Mouse (Mus musculus): Measurements from ENCODE around the gene Rita1. TPM values are rescaled to one million over a fixed set of nuclear protein-coding genes. Genes with fewer than 3 reads are reported as not detected.

Gene Rita1
- 3.1 and 3.4 TPM in 2 replicates for polyA plus RNA-seq (2015; fragmentation: Nextera tagmentation; extraction: Ambion mirVana)

DNA sequence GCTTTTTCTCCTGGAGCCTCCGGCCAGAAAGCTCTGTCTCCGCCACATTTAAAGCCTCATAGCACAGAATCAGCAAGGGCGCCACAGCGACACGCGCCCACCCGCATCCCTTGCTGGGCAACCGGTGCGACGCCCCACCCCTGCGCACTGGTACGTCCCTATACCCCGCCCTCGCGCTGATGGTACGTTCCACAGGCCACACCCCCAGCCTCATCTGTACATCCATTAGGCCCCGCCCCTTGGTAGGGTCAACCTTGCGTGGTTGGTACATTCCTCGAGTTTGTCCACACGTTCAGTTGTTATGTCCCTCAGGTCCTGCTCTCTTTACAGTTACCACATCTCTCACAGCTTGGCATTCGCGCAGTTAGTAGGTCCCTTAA, at the start of gene Rita1, which contains the start of gene Ddx54:
Gene Rita1, minus strand, starts transcription at position 148 of the 380 bp plus-strand sequence.
Gene Ddx54, plus strand, starts transcription at position 298 of the 380 bp plus-strand sequence.
- peak within 1 kb of the TSS; percentile 94 for H3K4me2 ChIP-seq (ENCODE audit: low read depth, low read length)
- WGBS (ENCODE audit: insufficient replicate concordance): 0% methylated on average over 22 of the region's 22 CpGs
- no peaks in the 10 kb centered on the region for H3K27me3 ChIP-seq (ENCODE audit: insufficient read depth, low read length)
- peak within 1 kb of the TSS; percentile 71 for H3K9ac ChIP-seq (replicated peaks)
- peak within 1 kb of the TSS; percentile 82 for H3K27ac ChIP-seq (ENCODE audit: low read depth)
- DNase-seq (peak; percentile 97), ATAC-seq (peak; percentile 77)
- H3K36me3 ChIP-seq (replicated peaks; ENCODE audit: insufficient read depth, low read length): peaks cover 15% of the 10 kb centered on the region
- peaks cover 19% of the 10 kb centered on the region for H3K4me1 ChIP-seq (ENCODE audit: insufficient read depth)
- no peak for TF ChIP-seq EP300 (IDR thresholded peaks at IDR 0.05; ENCODE audit: low read depth)
- TF ChIP-seq CTCF (IDR thresholded peaks at IDR 0.05; ENCODE audit: low read depth): no peak
- no peaks in the 10 kb centered on the region for H3K9me3 ChIP-seq (ENCODE audit: low read length)
- peak within 1 kb of the TSS; percentile 73 for H3K4me3 ChIP-seq (ENCODE audit: low read depth, low read length)

GRCm38 (mm10) chr5:120660816-120661215, 48.4 kb upstream of the Rita1 start:
- Histone ChIP-seq H3K4me2 (ENCODE audit: low read depth, low read length) (no peak overlapping the region), H3K27ac (ENCODE audit: low read depth) (no peak overlapping the region), H3K9me3 (ENCODE audit: low read length) (no peaks in the 10 kb centered on the region), H3K9ac (replicated peaks) (no peak overlapping the region), H3K36me3 (replicated peaks; ENCODE audit: insufficient read depth, low read length) (no peaks in the 10 kb centered on the region), H3K27me3 (ENCODE audit: insufficient read depth, low read length) (0 out of 2 replicates have a peak, but pooled peaks cover 7% of the 10 kb centered on the region), H3K4me1 (ENCODE audit: insufficient read depth) (no peaks in the 10 kb centered on the region), H3K4me3 (ENCODE audit: low read depth, low read length) (no peak overlapping the region)
- TF ChIP-seq EP300 (IDR thresholded peaks at IDR 0.05; ENCODE audit: low read depth): no peak
- no peak for TF ChIP-seq CTCF (IDR thresholded peaks at IDR 0.05; ENCODE audit: low read depth)
- ATAC-seq (no peak), DNase-seq (no peak)
- 55% methylated on average over 5 of the region's 5 CpGs for WGBS (ENCODE audit: insufficient replicate concordance)

- H3K9me3 ChIP-seq (ENCODE audit: low read length): no peaks in the 10 kb centered on the region
- 79% methylated on average over 12 of the region's 12 CpGs for WGBS (ENCODE audit: insufficient replicate concordance)
- ATAC-seq (no peak), DNase-seq (no peak)
- H3K4me3 ChIP-seq (ENCODE audit: low read depth, low read length): no peak overlapping the region
- H3K4me2 ChIP-seq (ENCODE audit: low read depth, low read length): no peak overlapping the region
- no peak overlapping the region for H3K9ac ChIP-seq (replicated peaks)
- H3K4me1 ChIP-seq (ENCODE audit: insufficient read depth): no peaks in the 10 kb centered on the region
- no peak overlapping the region for H3K27ac ChIP-seq (ENCODE audit: low read depth)
- 0 out of 2 replicates have a peak, but pooled peaks cover 7% of the 10 kb centered on the region for H3K27me3 ChIP-seq (ENCODE audit: insufficient read depth, low read length)
- no peaks in the 10 kb centered on the region for H3K36me3 ChIP-seq (replicated peaks; ENCODE audit: insufficient read depth, low read length)
- TF ChIP-seq EP300 (IDR thresholded peaks at IDR 0.05; ENCODE audit: low read depth) (no peak), CTCF (IDR thresholded peaks at IDR 0.05; ENCODE audit: low read depth) (no peak)
Measured at GRCm38 (mm10) chr5:120656281-120656751, 43.9 kb upstream of the Rita1 start.

DNA sequence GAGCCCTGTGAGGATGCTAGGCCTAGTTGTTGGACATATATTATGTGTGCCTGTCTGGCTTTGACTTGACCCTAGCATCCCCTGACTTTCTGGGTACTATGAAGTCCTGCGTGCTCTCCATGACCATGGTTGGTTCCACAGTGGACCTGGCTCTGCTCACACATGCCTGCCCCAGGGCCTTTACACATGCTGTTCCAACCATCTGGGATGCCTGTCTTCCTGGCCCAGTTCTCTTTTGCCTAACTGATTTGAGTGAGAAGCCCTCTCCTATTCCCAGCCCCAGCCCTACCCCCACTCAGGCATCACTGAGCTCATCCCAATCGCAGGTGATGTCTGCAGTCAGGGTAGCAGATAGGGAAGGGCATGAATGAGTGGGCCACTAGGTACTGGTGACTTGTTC, 41.5 kb upstream of the Rita1 start:
- Histone ChIP-seq H3K4me2 (ENCODE audit: low read depth, low read length) (no peak overlapping the region), H3K4me3 (ENCODE audit: low read depth, low read length) (no peak overlapping the region), H3K27ac (ENCODE audit: low read depth) (no peak overlapping the region), H3K9ac (replicated peaks) (no peak overlapping the region), H3K27me3 (ENCODE audit: insufficient read depth, low read length) (peaks cover 23% of the 10 kb centered on the region), H3K36me3 (replicated peaks; ENCODE audit: insufficient read depth, low read length) (no peaks in the 10 kb centered on the region), H3K4me1 (ENCODE audit: insufficient read depth) (peaks cover 4% of the 10 kb centered on the region), H3K9me3 (ENCODE audit: low read length) (no peaks in the 10 kb centered on the region)
- TF ChIP-seq CTCF (IDR thresholded peaks at IDR 0.05; ENCODE audit: low read depth) (no peak), EP300 (IDR thresholded peaks at IDR 0.05; ENCODE audit: low read depth) (no peak)
- WGBS (ENCODE audit: insufficient replicate concordance): 88% methylated on average over 2 of the region's 2 CpGs
- ATAC-seq: no peak
- DNase-seq: no peak

- no peak for ATAC-seq
- DNase-seq: no peak
- Histone ChIP-seq H3K4me3 (ENCODE audit: low read depth, low read length) (no peak overlapping the region), H3K27me3 (ENCODE audit: insufficient read depth, low read length) (peaks cover 25% of the 10 kb centered on the region), H3K27ac (ENCODE audit: low read depth) (no peak overlapping the region), H3K4me1 (ENCODE audit: insufficient read depth) (peaks cover 10% of the 10 kb centered on the region), H3K9ac (replicated peaks) (no peak overlapping the region), H3K4me2 (ENCODE audit: low read depth, low read length) (no peak overlapping the region), H3K9me3 (ENCODE audit: low read length) (no peaks in the 10 kb centered on the region), H3K36me3 (replicated peaks; ENCODE audit: insufficient read depth, low read length) (no peaks in the 10 kb centered on the region)
- TF ChIP-seq CTCF (IDR thresholded peaks at IDR 0.05; ENCODE audit: low read depth) (no peak), EP300 (IDR thresholded peaks at IDR 0.05; ENCODE audit: low read depth) (no peak)
- WGBS (ENCODE audit: insufficient replicate concordance): 77% methylated on average over 25 of the region's 28 CpGs
Measured at GRCm38 (mm10) chr5:120652915-120653701, 40.7 kb upstream of the Rita1 start.

- Histone ChIP-seq H3K4me2 (ENCODE audit: low read depth, low read length) (no peak overlapping the region), H3K36me3 (replicated peaks; ENCODE audit: insufficient read depth, low read length) (no peaks in the 10 kb centered on the region), H3K4me3 (ENCODE audit: low read depth, low read length) (no peak overlapping the region), H3K9me3 (ENCODE audit: low read length) (no peaks in the 10 kb centered on the region), H3K27me3 (ENCODE audit: insufficient read depth, low read length) (peaks cover 26% of the 10 kb centered on the region), H3K27ac (ENCODE audit: low read depth) (no peak overlapping the region), H3K9ac (replicated peaks) (no peak overlapping the region), H3K4me1 (ENCODE audit: insufficient read depth) (peaks cover 13% of the 10 kb centered on the region)
- no peak for DNase-seq
- ATAC-seq: no peak
- WGBS (ENCODE audit: insufficient replicate concordance): 44% methylated on average over 5 of the region's 5 CpGs
- no peak for TF ChIP-seq CTCF (IDR thresholded peaks at IDR 0.05; ENCODE audit: low read depth)
- TF ChIP-seq EP300 (IDR thresholded peaks at IDR 0.05; ENCODE audit: low read depth): no peak
Measured at GRCm38 (mm10) chr5:120651230-120651629, 38.8 kb upstream of the Rita1 start.
